Mouse (Mus musculus): Measurements from ENCODE around the gene Fam217a. TPM values are rescaled to one million over a fixed set of nuclear protein-coding genes. Genes with fewer than 3 reads are reported as not detected.
"Not testable (repeated sequence)": the region's sequence is repeated elsewhere in the genome, so short reads cannot be mapped to it uniquely, and the experiment has no call there.

Fam217a gene
- 1.4 and 2.3 TPM in 2 replicates for polyA plus RNA-seq (2015; fragmentation: Nextera tagmentation; extraction: Ambion mirVana)

GRCm38 (mm10) chr13:34924210-34924609 is at the start of gene Fam217a, which contains the start of gene 4933417A18Rik:
Gene Fam217a, minus strand, starts transcription at chr13:34924310.
Gene 4933417A18Rik, plus strand, starts transcription at chr13:34924409.
- H3K4me1 ChIP-seq (replicated peaks) = no peaks in the 10 kb centered on the region
- H3K27ac ChIP-seq = no peak within 1 kb of the TSS
- H3K36me3 ChIP-seq = no peaks in the 10 kb centered on the region
- no peak within 1 kb of the TSS for H3K4me2 ChIP-seq
- 73% methylated on average over 4 of the region's 4 CpGs for WGBS
- no peak for ATAC-seq (replicated peaks; ENCODE audit: insufficient number of reproducible peaks, insufficient read depth, low FRiP score, low read depth)
- no peak within 1 kb of the TSS for H3K4me3 ChIP-seq
- H3K9me3 ChIP-seq (replicated peaks) = no peaks in the 10 kb centered on the region
- H3K9ac ChIP-seq = no peak within 1 kb of the TSS
- no peaks in the 10 kb centered on the region for H3K27me3 ChIP-seq

GRCm38 (mm10) chr13:34973770-34974169 is 49.7 kb upstream of the Fam217a start:
- WGBS = 29% methylated on average over 1 of the region's 1 CpGs
- Histone ChIP-seq H3K27me3 (no peaks in the 10 kb centered on the region), H3K9me3 (replicated peaks) (no peaks in the 10 kb centered on the region), H3K36me3 (peaks cover 20% of the 10 kb centered on the region), H3K4me2 (no peak overlapping the region), H3K9ac (no peak overlapping the region), H3K4me1 (replicated peaks) (no peaks in the 10 kb centered on the region), H3K4me3 (no peak overlapping the region), H3K27ac (no peak overlapping the region)
- ATAC-seq (replicated peaks; ENCODE audit: insufficient number of reproducible peaks, insufficient read depth, low FRiP score, low read depth) = no peak

GRCm38 (mm10) chr13:34973149-34973548 is 49.0 kb upstream of the Fam217a start:
- 22% methylated on average over 1 of the region's 1 CpGs for WGBS
- H3K4me3 ChIP-seq = no peak overlapping the region

GRCm38 (mm10) chr13:34972456-34972855 is 48.3 kb upstream of the Fam217a start:
- H3K4me1 ChIP-seq (replicated peaks); ATAC-seq (replicated peaks; ENCODE audit: insufficient number of reproducible peaks, insufficient read depth, low FRiP score, low read depth); H3K4me2 ChIP-seq; H3K4me3 ChIP-seq; H3K27me3 ChIP-seq; H3K36me3 ChIP-seq; H3K9ac ChIP-seq; H3K9me3 ChIP-seq (replicated peaks); H3K27ac ChIP-seq: not testable (repeated sequence)

More at GRCm38 (mm10) chr13:34973149-34973548, 49.0 kb upstream of the Fam217a start:
- Histone ChIP-seq H3K4me1 (replicated peaks) (no peaks in the 10 kb centered on the region), H3K27me3 (no peaks in the 10 kb centered on the region), H3K9ac (no peak overlapping the region), H3K4me2 (no peak overlapping the region), H3K27ac (no peak overlapping the region), H3K36me3 (peaks cover 14% of the 10 kb centered on the region), H3K9me3 (replicated peaks) (no peaks in the 10 kb centered on the region)
- no peak for ATAC-seq (replicated peaks; ENCODE audit: insufficient number of reproducible peaks, insufficient read depth, low FRiP score, low read depth)

GRCm38 (mm10) chr13:34965647-34966046 is 41.5 kb upstream of the Fam217a start:
- ATAC-seq (replicated peaks; ENCODE audit: insufficient number of reproducible peaks, insufficient read depth, low FRiP score, low read depth) = not testable (repeated sequence)
- H3K4me1 ChIP-seq (replicated peaks) = peaks cover 12% of the 10 kb centered on the region
- WGBS = 72% methylated on average over 9 of the region's 9 CpGs

GRCm38 (mm10) chr13:34964866-34965265 is 40.8 kb upstream of the Fam217a start:
- ATAC-seq (replicated peaks; ENCODE audit: insufficient number of reproducible peaks, insufficient read depth, low FRiP score, low read depth) = no peak
- H3K27ac ChIP-seq = no peak overlapping the region
- no peaks in the 10 kb centered on the region for H3K36me3 ChIP-seq
- H3K4me3 ChIP-seq = peak overlapping the region; percentile 55
- peaks cover 13% of the 10 kb centered on the region for H3K27me3 ChIP-seq
- H3K4me2 ChIP-seq = peak overlapping the region; percentile 92
- no peaks in the 10 kb centered on the region for H3K9me3 ChIP-seq (replicated peaks)
- peaks cover 12% of the 10 kb centered on the region for H3K4me1 ChIP-seq (replicated peaks)
- H3K9ac ChIP-seq = no peak overlapping the region
- 18% methylated on average over 5 of the region's 5 CpGs for WGBS

More at GRCm38 (mm10) chr13:34965647-34966046, 41.5 kb upstream of the Fam217a start:
- not testable (repeated sequence) for H3K9ac ChIP-seq; H3K9me3 ChIP-seq (replicated peaks); H3K36me3 ChIP-seq; H3K4me3 ChIP-seq; H3K4me2 ChIP-seq; H3K27ac ChIP-seq
- H3K27me3 ChIP-seq = peaks cover 13% of the 10 kb centered on the region

GRCm38 (mm10) chr13:34964419-34964818 is 40.3 kb upstream of the Fam217a start:
- no peak for ATAC-seq (replicated peaks; ENCODE audit: insufficient number of reproducible peaks, insufficient read depth, low FRiP score, low read depth)
- 7% methylated on average over 14 of the region's 14 CpGs for WGBS
- H3K4me2 ChIP-seq = peak overlapping the region; percentile 92
- peak overlapping the region; percentile 55 for H3K4me3 ChIP-seq
- H3K4me1 ChIP-seq (replicated peaks) = peaks cover 12% of the 10 kb centered on the region
- no peaks in the 10 kb centered on the region for H3K9me3 ChIP-seq (replicated peaks)
- no peaks in the 10 kb centered on the region for H3K36me3 ChIP-seq
- H3K27ac ChIP-seq = no peak overlapping the region
- H3K27me3 ChIP-seq = peaks cover 13% of the 10 kb centered on the region
- H3K9ac ChIP-seq = no peak overlapping the region

- WGBS = 4% methylated on average over 32 of the region's 32 CpGs
- Histone ChIP-seq H3K4me2 (peak within 1 kb of the TSS; percentile 92), H3K27me3 (peaks cover 13% of the 10 kb centered on the region), H3K36me3 (no peaks in the 10 kb centered on the region), H3K4me1 (replicated peaks) (peaks cover 12% of the 10 kb centered on the region), H3K9ac (peak within 1 kb of the TSS; percentile 56), H3K27ac (no peak within 1 kb of the TSS), H3K4me3 (peak within 1 kb of the TSS; percentile 55), H3K9me3 (replicated peaks) (no peaks in the 10 kb centered on the region)
- no peak for ATAC-seq (replicated peaks; ENCODE audit: insufficient number of reproducible peaks, insufficient read depth, low FRiP score, low read depth)
These were observed 39.6 kb upstream of the Fam217a start, which contains the start of gene Eci3 for GRCm38 (mm10) chr13:34963511-34964397. Gene Eci3, minus strand, starts transcription at chr13:34963810.

- no peaks in the 10 kb centered on the region for H3K36me3 ChIP-seq
- no peak overlapping the region for H3K9ac ChIP-seq
- ATAC-seq (replicated peaks; ENCODE audit: insufficient number of reproducible peaks, insufficient read depth, low FRiP score, low read depth) = no peak
- peaks cover 12% of the 10 kb centered on the region for H3K4me1 ChIP-seq (replicated peaks)
- H3K27me3 ChIP-seq = peaks cover 13% of the 10 kb centered on the region
- no peak overlapping the region for H3K27ac ChIP-seq
- 78% methylated on average over 4 of the region's 4 CpGs for whole genome bisulfite sequencing
- no peaks in the 10 kb centered on the region for H3K9me3 ChIP-seq (replicated peaks)
- H3K4me2 ChIP-seq = no peak overlapping the region
- no peak overlapping the region for H3K4me3 ChIP-seq
These were observed 37.1 kb upstream of the Fam217a start for GRCm38 (mm10) chr13:34960996-34961770.

- not testable (repeated sequence) for H3K4me2 ChIP-seq; H3K27me3 ChIP-seq; H3K36me3 ChIP-seq; H3K4me3 ChIP-seq; H3K9me3 ChIP-seq (replicated peaks); ATAC-seq (replicated peaks; ENCODE audit: insufficient number of reproducible peaks, insufficient read depth, low FRiP score, low read depth); H3K27ac ChIP-seq; H3K4me1 ChIP-seq (replicated peaks); H3K9ac ChIP-seq
- WGBS = 81% methylated on average over 3 of the region's 3 CpGs
These were observed 34.0 kb upstream of the Fam217a start for GRCm38 (mm10) chr13:34958158-34958557.

- 74% methylated on average over 4 of the region's 4 CpGs for WGBS
- H3K27me3 ChIP-seq = no peaks in the 10 kb centered on the region
- H3K27ac ChIP-seq = no peak overlapping the region
- H3K9ac ChIP-seq = no peak overlapping the region
- no peak for ATAC-seq (replicated peaks; ENCODE audit: insufficient number of reproducible peaks, insufficient read depth, low FRiP score, low read depth)
- no peaks in the 10 kb centered on the region for H3K36me3 ChIP-seq
- H3K4me3 ChIP-seq = no peak overlapping the region
- 0 out of 2 replicates have a peak, but pooled peaks cover 3% of the 10 kb centered on the region for H3K4me1 ChIP-seq (replicated peaks)
- H3K4me2 ChIP-seq = no peak overlapping the region
- H3K9me3 ChIP-seq (replicated peaks) = no peaks in the 10 kb centered on the region
These were observed 32.8 kb upstream of the Fam217a start for GRCm38 (mm10) chr13:34956901-34957300.

Data from heart, embryonic 15.5 days (tissue).